Mouse (Mus musculus) C2C12 (cell line): Measurements from ENCODE around the gene Scp2. TPM values are rescaled to one million over a fixed set of nuclear protein-coding genes. Genes with fewer than 3 reads are reported as not detected.

Source experiments
- H3K27me3 ChIP-seq: one replicate; pipeline ENCODE4 v1.6.1; 2011; ENCODE audit not compliant: control insufficient read depth, insufficient read depth, insufficient read length
- H3K36me3 ChIP-seq: one replicate; pipeline ENCODE4 v1.6.1; 2011; ENCODE audit not compliant: control insufficient read depth, insufficient read depth
- H3K4me3 ChIP-seq: one replicate; pipeline ENCODE4 v1.5.1; 2011; ENCODE audit warnings: mild to moderate bottlenecking, control low read depth; ENCODE audit not compliant: poor library complexity, insufficient read depth, severe bottlenecking
- H3K79me2 ChIP-seq: one replicate; pipeline ENCODE4 v1.6.1; 2011; ENCODE audit not compliant: control insufficient read depth, insufficient read depth
- H3K79me3 ChIP-seq: one replicate; pipeline ENCODE4 v1.6.1; 2011; ENCODE audit warnings: low read depth, control low read depth
- H3ac ChIP-seq: one replicate; pipeline ENCODE3; 2011; ENCODE audit warnings: low read depth; ENCODE audit not compliant: control insufficient read depth, insufficient read length
- CEBPB ChIP-seq: IDR thresholded peaks from one replicate; pipeline ENCODE4 v1.6.1; 2011; ENCODE audit warnings: low read depth, mild to moderate bottlenecking, control low read depth, moderate library complexity
- CTCF ChIP-seq: IDR thresholded peaks from one replicate; pipeline ENCODE4 v1.5.1; 2011; ENCODE audit not compliant: control insufficient read depth, insufficient read depth, insufficient read length
- FOSL1 ChIP-seq: IDR thresholded peaks from one replicate; pipeline ENCODE4 v1.8.0; 2011; ENCODE audit warnings: mild to moderate bottlenecking, low read length; ENCODE audit not compliant: poor library complexity, insufficient read depth, severe bottlenecking
- MAX ChIP-seq: IDR thresholded peaks from one replicate; pipeline ENCODE4 v1.6.1; 2011; ENCODE audit warnings: mild to moderate bottlenecking, control low read depth
- MYOD1 ChIP-seq: IDR thresholded peaks from one replicate; pipeline ENCODE4 v1.6.1; 2011; ENCODE audit warnings: low read depth; ENCODE audit not compliant: control insufficient read depth, insufficient read length
- MYOG ChIP-seq: IDR thresholded peaks from one replicate; pipeline ENCODE4 v1.6.1; 2011; ENCODE audit not compliant: control insufficient read depth, insufficient read length; ENCODE audit errors: extremely low read depth
- USF1 ChIP-seq: IDR thresholded peaks from one replicate; pipeline ENCODE4 v1.6.1; 2011; ENCODE audit warnings: low read depth, mild to moderate bottlenecking, control low read depth, moderate library complexity
- polyA plus RNA-seq: library from polyadenylated mRNA; unstranded; fragments of >200 nt; fragmentation: generic; extraction: Trizol; gene quantifications from one replicate; pipeline ENCODE4 v1.2.1, GENCODE M21; 2012; ENCODE audit warnings: missing spikeins

Gene Scp2
- polyA plus RNA-seq, 1 experiment, result 76.9 TPM

GRCm38 (mm10) chr4:108017839-108018238 is 127.0 kb downstream of the Scp2 start:
- Histone ChIP-seq H3K79me3 (no peaks in the 10 kb centered on the region), H3ac (no peak overlapping the region), H3K27me3 (no peaks in the 10 kb centered on the region), H3K4me3 (no peak overlapping the region), H3K79me2 (no peaks in the 10 kb centered on the region), H3K36me3 (no peaks in the 10 kb centered on the region)
- TF ChIP-seq MYOD1, result no peak
- TF ChIP-seq FOSL1, result no peak
- no peak for TF ChIP-seq MYOG
- TF ChIP-seq USF1, result no peak
- TF ChIP-seq CEBPB, result no peak
- TF ChIP-seq MAX, result no peak
- TF ChIP-seq CTCF, result no peak

- Histone ChIP-seq H3K27me3 (no peaks in the 10 kb centered on the region), H3K4me3 (no peak overlapping the region), H3K79me3 (no peaks in the 10 kb centered on the region), H3K79me2 (no peaks in the 10 kb centered on the region), H3ac (no peak overlapping the region), H3K36me3 (no peaks in the 10 kb centered on the region)
- no peak for TF ChIP-seq FOSL1
- no peak for TF ChIP-seq MYOD1
- TF ChIP-seq MYOG, result no peak
- TF ChIP-seq USF1, result no peak
- TF ChIP-seq CTCF, result no peak
- TF ChIP-seq CEBPB, result no peak
- TF ChIP-seq MAX, result no peak
These were observed 128.5 kb downstream of the Scp2 start for GRCm38 (mm10) chr4:108016321-108016720.

- TF ChIP-seq USF1 (no peak), FOSL1 (no peak), CTCF (peak; percentile 66), CEBPB (no peak)
- Histone ChIP-seq H3K79me3 (no peaks in the 10 kb centered on the region), H3K4me3 (no peak overlapping the region), H3K79me2 (no peaks in the 10 kb centered on the region), H3ac (no peak overlapping the region), H3K36me3 (no peaks in the 10 kb centered on the region), H3K27me3 (no peaks in the 10 kb centered on the region)
These were observed 129.6 kb downstream of the Scp2 start for GRCm38 (mm10) chr4:108015067-108015765.

- H3K27me3 ChIP-seq, result peaks cover 3% of the 10 kb centered on the region
- no peaks in the 10 kb centered on the region for H3K79me2 ChIP-seq
- H3ac ChIP-seq, result no peak overlapping the region
- no peak overlapping the region for H3K4me3 ChIP-seq
- H3K79me3 ChIP-seq, result no peaks in the 10 kb centered on the region
- H3K36me3 ChIP-seq, result no peaks in the 10 kb centered on the region
- TF ChIP-seq CEBPB (no peak), FOSL1 (no peak), CTCF (no peak), MYOD1 (no peak), MYOG (no peak), MAX (no peak), USF1 (no peak)
These were observed 130.3 kb downstream of the Scp2 start for GRCm38 (mm10) chr4:108014466-108014865.

- Histone ChIP-seq H3K4me3 (no peak overlapping the region), H3K27me3 (peaks cover 28% of the 10 kb centered on the region), H3K36me3 (no peaks in the 10 kb centered on the region), H3K79me2 (no peaks in the 10 kb centered on the region), H3K79me3 (no peaks in the 10 kb centered on the region), H3ac (no peak overlapping the region)
- TF ChIP-seq CTCF (no peak), USF1 (no peak), FOSL1 (no peak), MYOG (no peak), MYOD1 (no peak), CEBPB (no peak), MAX (no peak)
These were observed 136.3 kb downstream of the Scp2 start for GRCm38 (mm10) chr4:108008541-108008940.

GRCm38 (mm10) chr4:108007532-108008103 is 137.2 kb downstream of the Scp2 start:
- TF ChIP-seq FOSL1 (no peak), CTCF (no peak), MYOD1 (no peak), MYOG (no peak), MAX (no peak), USF1 (no peak), CEBPB (no peak)
- H3ac ChIP-seq, result no peak overlapping the region

More at GRCm38 (mm10) chr4:108007532-108008103, 137.2 kb downstream of the Scp2 start:
- H3K27me3 ChIP-seq, result peaks cover 28% of the 10 kb centered on the region
- H3K79me2 ChIP-seq, result no peaks in the 10 kb centered on the region
- H3K36me3 ChIP-seq, result no peaks in the 10 kb centered on the region
- H3K4me3 ChIP-seq, result no peak overlapping the region
- no peaks in the 10 kb centered on the region for H3K79me3 ChIP-seq
